Mouse (Mus musculus): ENCODE results near the gene Pmpcb. TPM values are rescaled to one million over a fixed set of nuclear protein-coding genes. Genes with fewer than 3 reads are reported as not detected.

Gene Pmpcb
- polyA plus RNA-seq (2012; ENCODE audit: low replicate concordance), result 15.8 and 29.8 TPM in 2 replicates

GRCm38 (mm10) chr5:21736956-21737585, at the start of gene Pmpcb:
TSS of gene Pmpcb (plus strand) at chr5:21737141.

GRCm38 (mm10) chr5:21701351-21702008, 35.5 kb upstream of the Pmpcb start, which contains the start of gene Napepld:
TSS of gene Napepld (minus strand) at chr5:21701396.

GRCm38 (mm10) chr5:21785053-21785452, 48.1 kb downstream of the Pmpcb start, which contains the start of the genes Dnajc2 and Psmc2:
TSS of gene Dnajc2 (minus strand) at chr5:21785251.
TSS of gene Psmc2 (plus strand) at chr5:21785283.

Other genes starting within 250 kb of the Pmpcb start
- gene Lrrc17, start 193.6 kb upstream of the Pmpcb start, polyA plus RNA-seq (2012; ENCODE audit: low replicate concordance), result not detected in 2 replicates
- 0.07 TPM in 1 of 2 replicates, not detected in the other for gene Fbxl13, start 91.5 kb upstream of the Pmpcb start, polyA plus RNA-seq (2012; ENCODE audit: low replicate concordance)
- 48.3 and 54.9 TPM in 2 replicates for gene Armc10, start 91.3 kb upstream of the Pmpcb start, polyA plus RNA-seq (2012; ENCODE audit: low replicate concordance)
- gene Napepld, start 35.7 kb upstream of the Pmpcb start, polyA plus RNA-seq (2012; ENCODE audit: low replicate concordance), result 0.74 and 1.4 TPM in 2 replicates
- gene Dnajc2, start 48.1 kb downstream of the Pmpcb start, polyA plus RNA-seq (2012; ENCODE audit: low replicate concordance), result 76.0 and 114 TPM in 2 replicates
- gene Psmc2, start 48.1 kb downstream of the Pmpcb start, polyA plus RNA-seq (2012; ENCODE audit: low replicate concordance), result 4.0 and 13.4 TPM in 2 replicates
- gene Slc26a5, start 128.5 kb downstream of the Pmpcb start, polyA plus RNA-seq (2012; ENCODE audit: low replicate concordance), result not detected in 2 replicates

Data from leukemia stem cell, adult 10-12 weeks (primary cell).